Mouse (Mus musculus): ENCODE results near the gene Cdkn2aipnl.

Cdkn2aipnl gene

DNA sequence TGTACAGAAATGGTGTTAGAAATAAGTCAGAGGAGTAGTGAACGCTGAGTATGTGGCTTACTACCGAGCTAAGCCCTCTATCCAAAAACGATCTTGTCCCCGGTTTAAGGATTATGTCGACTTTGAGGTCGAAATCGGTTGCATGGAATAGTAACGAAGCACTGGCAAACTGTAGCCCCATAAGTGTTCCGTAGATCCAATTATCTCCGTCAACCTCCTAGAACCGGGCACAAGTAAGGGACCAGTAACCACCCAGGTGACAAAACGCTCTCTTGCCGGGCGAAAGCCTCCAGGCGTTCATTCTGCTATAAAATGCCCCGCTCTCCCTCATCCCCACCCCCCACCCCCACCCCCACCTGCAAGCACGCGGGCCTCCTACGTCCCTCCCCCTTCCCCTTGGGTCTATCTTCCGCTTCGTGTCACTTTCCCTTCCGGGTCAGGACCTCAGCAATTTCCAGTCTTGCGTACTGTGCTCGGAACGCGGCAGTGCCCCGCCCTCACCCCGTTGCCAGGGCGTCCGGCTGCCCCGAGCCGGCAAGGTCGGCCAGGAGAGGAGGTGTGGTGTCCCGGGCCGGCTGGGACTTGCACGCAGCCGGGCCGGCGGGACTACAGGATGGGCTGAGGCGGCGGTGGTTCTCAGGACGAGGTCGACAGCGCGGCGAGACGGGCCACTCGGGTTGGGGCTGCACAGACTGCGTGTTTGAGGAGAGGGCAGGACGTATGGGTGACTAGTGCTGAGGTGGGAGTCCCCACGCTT, 36.5 kb downstream of the Cdkn2aipnl start, which contains the start of gene Cdkl3:
Gene Cdkl3 (plus strand): TSS at position 450 of the 757 bp plus-strand sequence.
- peak; percentile 74 to 87 for DNase-seq (ENCODE audit: low spot score in 2 of 2)

DNA sequence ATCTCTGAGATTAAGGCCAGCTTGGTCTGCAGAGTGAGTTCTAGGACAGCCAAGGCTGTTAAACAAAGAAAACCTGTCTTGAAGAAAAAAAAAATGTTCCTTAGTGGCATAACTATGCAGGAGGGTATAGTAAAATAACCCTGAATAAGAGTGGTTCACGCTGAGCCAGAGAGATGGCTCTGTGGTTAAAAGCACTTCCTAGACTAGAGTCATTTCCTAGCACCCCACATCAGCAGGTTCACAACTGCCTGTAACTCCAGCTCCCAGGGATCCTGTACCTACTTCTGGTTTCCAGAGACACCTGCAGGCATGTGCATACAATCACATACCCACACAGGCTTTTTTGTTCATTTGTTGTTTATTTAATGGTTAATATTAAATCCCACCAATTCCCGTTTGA, 38.1 kb downstream of the Cdkn2aipnl start:
- no peak for DNase-seq (ENCODE audit: low spot score in 2 of 2)

DNA sequence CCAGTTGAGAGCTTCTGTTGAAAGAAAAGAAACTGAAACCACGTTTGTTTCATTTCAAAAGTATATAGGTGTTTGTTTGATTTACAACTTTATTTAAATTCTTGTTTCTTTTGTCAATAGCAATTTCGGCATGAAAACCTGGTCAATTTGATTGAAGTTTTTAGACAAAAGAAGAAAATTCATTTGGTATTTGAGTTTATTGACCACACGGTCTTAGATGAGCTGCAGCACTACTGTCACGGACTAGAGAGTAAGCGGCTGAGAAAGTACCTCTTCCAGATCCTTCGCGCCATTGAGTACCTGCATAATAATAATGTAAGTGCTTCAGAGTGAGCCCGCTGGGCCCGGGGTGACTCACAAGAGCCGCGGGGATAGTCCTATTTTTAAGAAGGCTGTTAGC, 43.5 kb downstream of the Cdkn2aipnl start:
- no peak for DNase-seq (ENCODE audit: low spot score in 2 of 2)

DNA sequence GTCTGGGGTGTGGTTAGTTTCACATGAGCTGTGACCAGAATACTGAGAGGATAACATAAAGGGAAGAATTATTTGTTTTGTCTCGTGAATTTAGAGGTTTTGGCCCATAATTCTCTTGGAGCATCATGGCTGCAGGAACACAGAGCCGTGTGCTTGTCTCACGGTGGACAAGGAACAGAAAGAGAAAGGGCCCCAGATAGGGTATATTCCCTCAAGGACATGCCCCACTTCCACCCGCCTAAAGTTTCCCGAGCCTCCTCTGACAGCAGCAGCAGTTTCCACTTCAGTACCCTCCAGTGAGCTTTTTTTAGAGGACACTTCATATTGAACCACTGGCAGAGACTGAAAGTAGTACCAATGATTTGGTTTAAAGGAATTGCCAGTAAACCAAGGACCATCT, 44.1 kb downstream of the Cdkn2aipnl start:
- no peak for DNase-seq (ENCODE audit: low spot score in 2 of 2)

DNA sequence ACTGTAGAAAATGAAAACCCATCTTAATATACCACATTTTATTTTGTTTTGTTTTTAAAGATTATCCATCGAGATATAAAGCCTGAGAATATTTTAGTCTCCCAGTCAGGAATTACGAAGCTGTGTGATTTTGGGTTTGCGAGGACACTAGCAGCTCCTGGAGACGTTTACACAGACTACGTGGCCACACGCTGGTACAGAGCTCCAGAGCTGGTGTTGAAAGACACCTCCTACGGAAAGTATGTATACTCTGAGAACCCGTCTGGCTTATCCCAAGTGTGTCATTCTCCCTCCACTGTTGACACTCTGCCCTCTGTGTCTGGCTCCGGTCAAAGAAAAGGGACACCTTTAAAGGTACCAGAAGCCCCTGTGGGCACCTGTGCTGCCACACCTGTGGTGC, 50.8 kb downstream of the Cdkn2aipnl start:
- no peak for DNase-seq (ENCODE audit: low spot score in 2 of 2)
